Mouse (Mus musculus) cerebellum, adult 2 months (tissue): ENCODE results near the gene Hvcn1.

ENCODE experiments used
- CTCF ChIP-seq: fragments of 200-500 bp; IDR thresholded peaks from 2 replicates; pipeline ENCODE4 v1.5.1; 2011; ENCODE audit warnings: low read depth, mild to moderate bottlenecking, control low read depth, low read length, moderate library complexity, borderline replicate concordance; ENCODE audit not compliant: insufficient read depth
- POLR2A ChIP-seq: fragments of 200-500 bp; IDR thresholded peaks from 2 replicates; pipeline ENCODE4 v1.6.1; 2011; ENCODE audit warnings: low read length, control low read depth, borderline replicate concordance; ENCODE audit not compliant: insufficient read depth

DNA sequence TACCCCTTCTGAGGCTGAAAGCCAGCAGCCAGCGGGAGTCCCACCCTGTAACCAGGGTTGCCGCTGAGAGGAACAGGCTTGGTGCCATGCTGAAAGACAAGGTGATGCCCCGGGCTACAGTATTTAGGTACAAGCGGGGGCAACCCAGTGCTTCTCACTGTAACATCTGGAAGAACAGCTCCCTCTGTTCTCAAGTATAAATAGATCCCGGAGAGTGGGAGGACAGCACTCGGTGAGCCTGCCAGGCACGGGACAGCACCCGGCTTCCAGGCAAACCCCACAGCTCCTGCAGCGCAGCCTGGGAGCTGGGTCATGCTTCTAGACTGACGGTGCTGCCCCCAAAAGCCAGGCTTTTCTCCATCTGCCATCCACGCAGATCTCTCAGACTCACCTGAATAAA, 40.9 kb downstream of the Hvcn1 start:
- TF ChIP-seq CTCF (no peak), POLR2A (no peak)
